Mouse (Mus musculus) CH12.LX (cell line): ENCODE results near the gene Gm43738. TPM values are rescaled to one million over a fixed set of nuclear protein-coding genes. Genes with fewer than 3 reads are reported as not detected.

Source experiments
- DNase-seq: peaks from one replicate; pipeline ENCODE4 v3.0.0-alpha.2; 2013; ENCODE audit errors: extremely low read depth
- H3K27ac ChIP-seq: 2 replicates; pipeline ENCODE4 v1.5.1; 2012; ENCODE audit warnings: low read depth, mild to moderate bottlenecking, control low read depth, moderate library complexity; ENCODE audit not compliant: insufficient read depth
- H3K27me3 ChIP-seq: replicated peaks from 2 replicates; pipeline ENCODE3; 2012; ENCODE audit warnings: inconsistent platforms
- H3K36me3 ChIP-seq, 2 experiments: replicated peaks in 1 of 2; 2 replicates each; pipeline versions ENCODE3 to v1.6.1; 2012; ENCODE audit warnings: inconsistent platforms in 1 of 2, low read length in 1 of 2, mild to moderate bottlenecking in 1 of 2, mixed read lengths in 1 of 2, moderate library complexity in 1 of 2; ENCODE audit not compliant: control insufficient read depth in 1 of 2, insufficient read depth in 1 of 2
- H3K4me1 ChIP-seq, 2 experiments: 2 replicates each; pipeline ENCODE4 v1.6.1; 2012; ENCODE audit warnings: inconsistent platforms in 1 of 2, moderate library complexity in 1 of 2; ENCODE audit not compliant: insufficient read depth in 2 of 2, control insufficient read depth in 1 of 2
- H3K4me2 ChIP-seq: 2 replicates; pipeline ENCODE4 v1.6.1; 2012; ENCODE audit warnings: low read depth, mild to moderate bottlenecking, control low read depth; ENCODE audit not compliant: poor library complexity, insufficient read depth, severe bottlenecking
- H3K4me3 ChIP-seq, 3 experiments: fragments of 150-350 bp in 1 of 3; sonication (generic) in 1 of 3; replicated peaks in 1 of 3; 2 replicates each; pipeline versions ENCODE3 to v1.5.1; 2011 to 2012; ENCODE audit warnings: low read depth in 2 of 3, low read length in 2 of 3, mild to moderate bottlenecking in 2 of 3, moderate library complexity in 2 of 3, control low read depth in 1 of 3, improper control_type of control experiment in 1 of 3, inconsistent platforms in 1 of 3, mixed read lengths in 1 of 3; ENCODE audit not compliant: poor library complexity in 1 of 3
- H3K79me2 ChIP-seq: replicated peaks from 2 replicates; pipeline ENCODE4 v1.6.1; 2012; ENCODE audit warnings: mild to moderate bottlenecking, moderate library complexity; ENCODE audit not compliant: control insufficient read depth, poor library complexity, insufficient read depth, severe bottlenecking; ENCODE audit errors: extremely low read depth
- H3K9ac ChIP-seq: 2 replicates; pipeline ENCODE4 v1.6.1; 2012; ENCODE audit warnings: low read depth, mild to moderate bottlenecking, control low read depth, moderate library complexity; ENCODE audit not compliant: insufficient read depth
- H3K9me3 ChIP-seq: replicated peaks from 2 replicates; pipeline ENCODE3; 2012; ENCODE audit warnings: low read length, inconsistent platforms, mixed read lengths
- CHD2 ChIP-seq: IDR thresholded peaks from 2 replicates; pipeline ENCODE4 v1.6.1; 2011; ENCODE audit warnings: low read length, improper control_type of control experiment
- E2F4 ChIP-seq: IDR thresholded peaks from 2 replicates; pipeline ENCODE4 v1.6.1; 2011; ENCODE audit warnings: low read depth, low read length, improper control_type of control experiment; ENCODE audit not compliant: insufficient replicate concordance
- EP300 ChIP-seq: IDR thresholded peaks from 2 replicates; pipeline ENCODE4 v1.6.1; 2011; ENCODE audit warnings: low read length, improper control_type of control experiment
- ETS1 ChIP-seq: conservative IDR thresholded peaks from 2 replicates; pipeline ENCODE4 v1.6.1; 2012; ENCODE audit warnings: low read depth, mild to moderate bottlenecking, inconsistent platforms, low read length, improper control_type of control experiment, moderate library complexity
- GABPA ChIP-seq: IDR thresholded peaks from 2 replicates; pipeline ENCODE4 v1.6.1; 2012; ENCODE audit warnings: low read depth, low read length, improper control_type of control experiment, inconsistent platforms; ENCODE audit not compliant: insufficient replicate concordance
- HCFC1 ChIP-seq: IDR thresholded peaks from 2 replicates; pipeline ENCODE4 v1.6.1; 2012; ENCODE audit warnings: low read depth, mild to moderate bottlenecking, inconsistent platforms, low read length, improper control_type of control experiment
- IRF4 ChIP-seq: IDR thresholded peaks from 2 replicates; pipeline ENCODE4 v1.6.1; 2014; ENCODE audit warnings: low read depth, mild to moderate bottlenecking, inconsistent platforms, low read length, improper control_type of control experiment
- KAT2A ChIP-seq: IDR thresholded peaks from 2 replicates; pipeline ENCODE4 v1.6.1; 2012; ENCODE audit warnings: low read length, improper control_type of control experiment, inconsistent platforms; ENCODE audit not compliant: insufficient replicate concordance
- MAZ ChIP-seq: IDR thresholded peaks from 2 replicates; pipeline ENCODE4 v1.6.1; 2012; ENCODE audit warnings: low read depth, mild to moderate bottlenecking, inconsistent platforms, low read length, improper control_type of control experiment, moderate library complexity
- MXI1 ChIP-seq: IDR thresholded peaks from 2 replicates; pipeline ENCODE4 v1.6.1; 2011; ENCODE audit warnings: mild to moderate bottlenecking, low read depth, low read length, improper control_type of control experiment
- POLR2A ChIP-seq: IDR thresholded peaks from 2 replicates; pipeline ENCODE4 v1.6.1; 2011; ENCODE audit warnings: low read depth, mild to moderate bottlenecking, improper control_type of control experiment, low read length
- SIN3A ChIP-seq: IDR thresholded peaks from 2 replicates; pipeline ENCODE4 v1.6.1; 2012; ENCODE audit warnings: low read length, improper control_type of control experiment, inconsistent platforms
- UBTF ChIP-seq: IDR thresholded peaks from 2 replicates; pipeline ENCODE4 v1.6.1; 2012; ENCODE audit warnings: low read depth, mild to moderate bottlenecking, inconsistent platforms, low read length, improper control_type of control experiment, moderate library complexity
- USF1 ChIP-seq: IDR thresholded peaks from 2 replicates; pipeline ENCODE4 v1.6.1; 2014; ENCODE audit warnings: low read depth, mild to moderate bottlenecking, inconsistent platforms, low read length, improper control_type of control experiment
- USF2 ChIP-seq: conservative IDR thresholded peaks from 2 replicates; pipeline ENCODE4 v1.6.1; 2011; ENCODE audit warnings: low read depth, low read length, improper control_type of control experiment
- ZMIZ1 ChIP-seq: IDR thresholded peaks from 2 replicates; pipeline ENCODE4 v1.6.1; 2012; ENCODE audit warnings: low read depth, mild to moderate bottlenecking, inconsistent platforms, low read length, improper control_type of control experiment
- dilution Hi-C: fragments of 300-500 bp; cut with MboI; formaldehyde crosslinking; loops from 2 replicates; pipeline ENCODE4 v1.14.3; 2020; ENCODE audit warnings: low sequenced_read_pairs; ENCODE audit not compliant: extremely low pct_unique_long_range_greater_than_20kb, extremely low pct_ligation_motif_present
- in situ Hi-C: fragments of 300-500 bp; cut with MboI; formaldehyde crosslinking; loops from 3 replicates; pipeline ENCODE4 v1.14.3; 2019; ENCODE audit warnings: low sequenced_read_pairs, low pct_ligation_motif_present, low pct_unique_long_range_greater_than_20kb, mixed read lengths
- polyA plus RNA-seq: library from polyadenylated mRNA; unstranded; fragments of >175 nt; gene quantifications from 2 replicates; pipeline ENCODE4 v1.2.1, GENCODE M21; 2012; ENCODE audit warnings: low read depth; ENCODE audit not compliant: insufficient read length
- total RNA-seq, 2 experiments: library from RNA; depleted of rRNA; stranded (reverse); fragments of 300-350 nt in 1 of 2; fragments of >200 nt in 1 of 2; gene quantifications; 2 replicates each; pipeline ENCODE4 v1.2.3; 2012 to 2014

Gene Gm43738
- total and polyA plus RNA-seq, 3 experiments = not detected

- no peak for DNase-seq
- Histone ChIP-seq H3K27ac (no peak overlapping the region), H3K4me3 (no peak overlapping the region), H3K27me3 (no peaks in the 10 kb centered on the region), H3K4me2 (no peak overlapping the region), H3K36me3 (peaks cover 50 to 70% of the 10 kb centered on the region in 2 experiments), H3K79me2 (no peaks in the 10 kb centered on the region), H3K9ac (no peak overlapping the region), H3K9me3 (no peaks in the 10 kb centered on the region), H3K4me1 (peaks cover 2 to 17% of the 10 kb centered on the region in 2 experiments; a peak in 3 of 4 replicates)
- no peak for TF ChIP-seq USF1
- no peak for TF ChIP-seq ZMIZ1
- no peak for TF ChIP-seq MXI1
- no peak for TF ChIP-seq IRF4
- TF ChIP-seq MAZ = no peak
- TF ChIP-seq SIN3A = no peak
- TF ChIP-seq ETS1 = no peak
- TF ChIP-seq GABPA = no peak
- no peak for TF ChIP-seq E2F4
- no peak for TF ChIP-seq HCFC1
- no peak for TF ChIP-seq KAT2A
- TF ChIP-seq EP300 = no peak
- in situ Hi-C loops (no loop called here), dilution Hi-C loops (no loop called here)
Observed at GRCm38 (mm10) chr3:89077383-89077782, 23.5 kb downstream of the Gm43738 start.

GRCm38 (mm10) chr3:89067265-89067664 is 33.6 kb downstream of the Gm43738 start:
- H3K36me3 ChIP-seq = peaks cover 63 to 93% of the 10 kb centered on the region in 2 experiments
- no peak overlapping the region for H3K4me3 ChIP-seq
- dilution Hi-C loops (no loop called here), in situ Hi-C loops (no loop called here)
- no peaks in the 10 kb centered on the region for H3K27me3 ChIP-seq
- H3K9ac ChIP-seq = no peak overlapping the region
- DNase-seq = no peak
- H3K27ac ChIP-seq = no peak overlapping the region
- H3K4me1 ChIP-seq = no peaks in the 10 kb centered on the region
- H3K4me2 ChIP-seq = no peak overlapping the region
- H3K79me2 ChIP-seq = no peaks in the 10 kb centered on the region
- TF ChIP-seq USF2 (no peak), UBTF (no peak), CHD2 (no peak), POLR2A (no peak)
- no peaks in the 10 kb centered on the region for H3K9me3 ChIP-seq
